Mouse (Mus musculus) lung, postnatal 4 days (tissue): ENCODE results near the gene Akap2.

Source experiments
- DNase-seq, 2 experiments: peaks; one replicate each; pipeline ENCODE4 v3.0.0; 2021

Gene Akap2

DNA sequence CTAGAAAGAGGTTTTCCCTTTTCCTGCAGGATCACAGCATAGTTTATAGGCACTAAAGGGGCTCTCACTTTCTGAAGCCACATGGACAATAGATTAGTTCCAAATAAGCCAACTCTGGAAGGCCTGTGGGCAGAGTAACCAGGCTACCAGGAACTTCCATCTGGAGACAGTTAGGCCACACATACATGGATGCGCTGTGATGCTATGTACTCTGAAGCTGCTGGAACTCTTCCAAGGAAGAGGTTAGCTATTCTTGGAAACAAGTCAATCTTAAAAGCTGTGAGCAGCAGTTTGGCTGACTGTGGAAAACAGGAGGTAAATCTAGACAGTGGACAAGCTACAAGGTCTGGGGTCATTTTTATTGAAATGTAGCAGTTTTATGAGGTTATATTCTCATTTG lies 46.9 kb downstream of the Akap2 start:
- no peak for DNase-seq

DNA sequence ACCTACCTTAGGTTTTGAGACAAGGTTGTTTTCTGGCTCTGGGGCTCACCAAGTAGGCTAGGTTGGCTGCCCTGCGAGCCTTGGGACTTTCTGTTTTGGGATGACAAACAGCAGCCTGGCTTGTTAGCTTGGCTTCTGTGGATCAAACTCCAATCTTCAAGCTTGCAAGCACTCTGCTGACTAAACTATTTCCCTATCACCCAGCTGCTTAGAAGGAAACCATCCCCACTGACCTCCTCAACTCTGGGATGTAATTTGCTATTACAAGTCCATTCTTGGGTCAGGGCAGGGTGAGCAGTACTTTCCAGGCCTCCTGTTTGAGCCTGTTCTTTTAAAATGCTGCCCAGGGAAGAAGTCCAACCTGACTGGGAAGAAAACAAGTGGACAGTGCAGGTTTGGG lies 47.5 kb downstream of the Akap2 start:
- DNase-seq = no peak

GRCm38 (mm10) chr4:57765806-57766205 lies 48.3 kb downstream of the Akap2 start:
- no peak for DNase-seq

DNA sequence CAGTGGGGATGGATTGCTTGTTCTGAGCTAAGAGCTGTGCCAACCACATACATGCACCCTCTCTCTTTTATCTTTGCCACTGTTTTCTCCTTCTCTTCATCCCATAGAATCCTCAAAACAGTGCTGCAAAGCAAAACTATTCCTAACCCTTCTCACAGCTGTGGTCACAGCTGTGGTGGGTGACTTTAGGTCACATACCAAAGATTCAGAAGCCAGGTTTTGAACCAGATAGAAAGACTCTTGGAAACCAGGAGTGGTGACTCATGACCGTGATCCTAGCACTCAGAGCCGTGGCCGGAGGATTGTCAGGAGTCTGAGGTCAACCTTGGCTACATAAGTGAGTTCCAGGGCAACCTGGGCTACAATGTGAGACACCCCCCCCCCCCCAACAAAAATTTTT lies 51.5 kb downstream of the Akap2 start:
- DNase-seq = no peak

- DNase-seq = no peak
Observed at GRCm38 (mm10) chr4:57770185-57770823, 52.8 kb downstream of the Akap2 start.

- no peak for DNase-seq
Observed at GRCm38 (mm10) chr4:57771558-57772219, 54.2 kb downstream of the Akap2 start.

- DNase-seq = peak in 1 of 2 experiments; percentile 49
Observed at GRCm38 (mm10) chr4:57772851-57773510, 55.5 kb downstream of the Akap2 start.

- no peak for DNase-seq
Observed at GRCm38 (mm10) chr4:57774517-57774916, 57.1 kb downstream of the Akap2 start.

DNA sequence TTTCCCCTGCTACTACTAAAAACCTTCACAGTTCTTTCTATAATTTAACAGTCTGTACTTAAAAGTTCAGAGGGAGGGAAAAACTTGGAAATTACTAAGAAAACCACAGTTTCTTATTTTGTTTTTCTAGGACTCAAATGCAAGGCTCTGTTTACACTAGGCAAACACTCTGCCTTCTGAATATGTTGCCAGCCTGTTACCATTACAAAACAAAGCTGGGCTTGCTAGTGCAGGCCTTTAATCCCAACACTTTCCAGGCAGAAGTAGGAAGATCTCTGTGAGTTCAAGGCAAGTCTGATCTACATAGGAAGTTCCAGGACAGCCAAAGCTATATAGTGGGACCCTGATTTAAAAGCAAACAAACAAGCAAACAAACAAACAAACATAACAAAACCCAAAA lies 58.1 kb downstream of the Akap2 start:
- no peak for DNase-seq

- no peak for DNase-seq
Observed at GRCm38 (mm10) chr4:57780403-57780802, 62.9 kb downstream of the Akap2 start.

GRCm38 (mm10) chr4:57780833-57781641 lies 63.6 kb downstream of the Akap2 start:
- no peak for DNase-seq

DNA sequence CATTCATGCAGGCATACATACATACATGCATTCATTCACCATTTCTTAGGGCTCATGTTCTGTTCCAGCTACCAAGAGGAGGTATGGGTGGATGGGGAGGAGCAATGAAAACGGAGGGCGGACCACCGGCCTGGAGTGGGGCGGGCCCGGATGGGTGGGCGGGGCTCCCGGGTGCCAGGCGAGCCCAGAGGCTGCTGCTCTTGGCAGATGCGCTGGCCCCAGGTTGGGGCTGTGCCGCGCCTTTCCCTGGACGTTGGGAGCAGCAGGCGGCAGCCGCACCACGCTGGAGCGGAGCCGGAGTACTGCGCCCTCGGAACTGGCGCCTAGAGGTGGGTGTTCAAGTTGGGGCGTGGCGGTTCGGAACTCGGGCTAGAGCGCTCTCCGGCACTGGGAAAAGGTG lies 64.5 kb downstream of the Akap2 start:
- peak; percentile 80 to 86 for DNase-seq

GRCm38 (mm10) chr4:57782549-57783390 lies 65.3 kb downstream of the Akap2 start:
- DNase-seq = peak in 1 of 2 experiments; percentile 33

- DNase-seq = peak in 1 of 2 experiments; percentile 32
Observed at GRCm38 (mm10) chr4:57783391-57783770, 65.9 kb downstream of the Akap2 start.

DNA sequence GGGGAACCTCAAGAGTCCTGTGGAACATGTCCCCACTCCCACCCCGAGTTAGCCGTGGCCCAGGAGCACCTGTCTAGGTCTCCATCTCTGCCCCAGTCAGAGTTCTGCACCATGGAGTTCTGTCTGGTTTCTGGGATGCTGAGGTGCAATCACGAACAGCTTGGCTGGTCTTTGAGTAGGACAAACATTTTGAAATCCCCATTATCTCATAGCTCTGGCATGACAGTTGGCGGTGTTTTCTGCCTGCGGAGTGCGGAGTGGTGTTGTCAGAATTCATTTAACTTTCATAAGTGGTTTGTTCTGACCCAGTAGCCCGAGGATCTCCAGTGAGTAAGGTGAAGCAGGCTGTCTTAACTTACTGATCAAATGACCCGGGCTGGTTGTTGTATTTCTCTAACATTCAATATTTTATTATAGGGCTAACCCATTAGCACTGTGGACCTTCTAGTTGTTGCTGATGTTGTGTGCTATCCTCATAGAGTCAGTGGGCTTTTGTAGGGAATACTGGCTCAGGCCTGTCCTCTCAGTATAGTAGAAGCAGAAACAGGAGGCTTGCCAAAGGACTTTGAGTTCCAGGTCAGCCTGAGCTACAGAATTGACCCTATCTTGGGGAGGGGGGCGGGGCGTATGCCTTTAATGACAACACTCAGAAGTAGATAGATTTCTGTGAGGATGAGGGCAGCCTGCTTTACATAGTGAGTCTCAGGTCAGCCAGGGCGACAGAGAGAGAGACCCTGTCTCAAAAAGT lies 66.6 kb downstream of the Akap2 start:
- DNase-seq = peak; percentile 39 to 51

GRCm38 (mm10) chr4:57788709-57789108 lies 71.3 kb downstream of the Akap2 start:
- DNase-seq = peak; percentile 38 to 41

GRCm38 (mm10) chr4:57789118-57789517 lies 71.7 kb downstream of the Akap2 start:
- no peak for DNase-seq

DNA sequence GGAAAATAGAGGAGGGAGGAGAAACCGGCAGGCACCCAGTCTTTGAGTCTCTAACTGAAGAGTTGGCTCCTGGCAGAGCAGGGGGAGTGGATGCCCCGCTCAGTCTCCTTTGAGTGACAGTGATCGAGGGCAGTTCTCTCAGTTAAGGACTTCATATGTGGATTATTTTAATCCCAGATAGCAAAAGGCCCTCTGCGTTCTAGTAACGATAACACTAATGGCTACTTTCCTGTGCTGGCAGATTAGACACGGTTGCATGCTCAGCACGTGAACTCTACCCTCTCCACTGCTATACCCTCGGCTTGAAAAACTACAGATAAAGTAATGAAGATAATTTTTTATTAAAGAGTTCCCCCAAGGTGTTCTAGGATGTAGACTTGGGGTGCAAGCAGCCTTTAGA lies 76.5 kb downstream of the Akap2 start:
- DNase-seq = no peak

GRCm38 (mm10) chr4:57794547-57794946 lies 77.1 kb downstream of the Akap2 start:
- no peak for DNase-seq

DNA sequence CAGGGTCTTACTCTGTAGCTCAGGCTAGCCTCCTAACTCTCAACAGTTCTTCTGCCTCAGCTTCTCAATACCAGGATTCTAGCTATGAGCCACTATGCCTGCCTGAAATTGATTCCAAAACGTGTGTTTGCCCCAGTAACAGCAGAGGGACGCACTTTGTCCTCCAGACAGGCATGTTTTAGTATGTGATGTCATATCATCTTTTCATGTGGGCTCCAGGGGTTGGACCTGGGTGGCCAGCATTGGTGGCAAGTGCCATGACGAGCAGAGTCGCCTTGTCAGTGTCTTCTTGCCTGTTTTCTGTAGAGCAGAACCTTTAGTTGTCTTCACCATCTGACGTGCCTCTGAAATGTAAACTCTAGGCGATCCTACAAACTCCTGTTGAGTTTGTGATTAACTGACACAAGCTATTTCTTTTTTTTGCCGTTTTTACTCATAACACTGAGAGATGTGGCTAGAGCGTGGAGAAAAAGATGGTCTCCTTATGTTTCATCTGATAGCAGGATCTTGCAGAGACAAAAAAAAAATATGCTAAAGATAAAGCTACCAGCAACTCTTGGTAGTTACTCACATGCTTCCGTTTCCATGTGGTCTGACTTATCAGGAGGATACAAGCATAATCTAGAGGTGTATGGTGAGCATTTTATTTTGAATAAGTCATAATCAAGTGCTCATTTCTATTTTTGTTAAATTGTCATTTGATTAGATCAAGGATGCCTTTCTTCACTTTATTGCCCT lies 80.3 kb downstream of the Akap2 start:
- DNase-seq = no peak
